Mouse (Mus musculus): ENCODE results near the gene Ifih1.

DNA sequence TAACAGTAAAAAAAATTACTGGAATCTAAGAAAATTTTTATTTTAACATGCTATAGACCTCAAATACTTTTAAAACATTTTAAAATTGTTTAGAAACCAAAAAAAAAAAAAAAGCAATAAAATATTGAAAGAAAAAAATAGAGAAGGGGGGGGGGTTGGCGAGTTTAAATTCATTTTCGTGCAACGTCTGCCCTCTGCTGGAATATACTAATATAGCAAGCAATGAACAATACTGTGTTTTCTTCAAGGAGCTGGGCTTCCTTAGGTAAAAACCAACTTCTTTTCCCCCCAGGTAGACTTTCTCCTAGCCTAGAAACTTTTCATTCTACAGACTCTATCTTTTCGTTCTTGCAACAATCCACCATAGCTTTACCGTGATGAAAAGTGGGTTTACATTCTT, 18.3 kb downstream of the Ifih1 start:
- no peak for TF ChIP-seq POLR2A (IDR thresholded peaks at IDR 0.05; ENCODE audit: borderline replicate concordance, insufficient read depth, low read length)
- no peak for TF ChIP-seq CTCF (IDR thresholded peaks at IDR 0.05; ENCODE audit: borderline replicate concordance, insufficient read depth, low read depth, low read length)

Measured in cerebellum, adult 2 months (tissue).